Mouse (Mus musculus) monocyte, adult 5-6 weeks (primary cell): ENCODE data around the gene Tbc1d25. TPM values are rescaled to one million over a fixed set of nuclear protein-coding genes. Genes with fewer than 3 reads are reported as not detected.
A peak's percentile ranks its signal among the peaks of the same experiment; 100 is the strongest.

Experiments used
- ATAC-seq: fragments of 153-309, 156-312 bp; replicated peaks from 2 replicates; pipeline ENCODE4 v1.8.0; 2017; ENCODE audit warnings: mild to moderate bottlenecking; ENCODE audit not compliant: low TSS enrichment, insufficient number of reproducible peaks, severe bottlenecking, poor library complexity, low FRiP score
- total RNA-seq: library from RNA; stranded (forward); fragments of 200-1000, 200-491, 200-594 nt; gene quantifications from 3 replicates; pipeline ENCODE4 v1.2.3, GENCODE M21; 2017

Tbc1d25 gene
- total RNA-seq, 1 experiment from 2014 or later, result 3.3 TPM

DNA sequence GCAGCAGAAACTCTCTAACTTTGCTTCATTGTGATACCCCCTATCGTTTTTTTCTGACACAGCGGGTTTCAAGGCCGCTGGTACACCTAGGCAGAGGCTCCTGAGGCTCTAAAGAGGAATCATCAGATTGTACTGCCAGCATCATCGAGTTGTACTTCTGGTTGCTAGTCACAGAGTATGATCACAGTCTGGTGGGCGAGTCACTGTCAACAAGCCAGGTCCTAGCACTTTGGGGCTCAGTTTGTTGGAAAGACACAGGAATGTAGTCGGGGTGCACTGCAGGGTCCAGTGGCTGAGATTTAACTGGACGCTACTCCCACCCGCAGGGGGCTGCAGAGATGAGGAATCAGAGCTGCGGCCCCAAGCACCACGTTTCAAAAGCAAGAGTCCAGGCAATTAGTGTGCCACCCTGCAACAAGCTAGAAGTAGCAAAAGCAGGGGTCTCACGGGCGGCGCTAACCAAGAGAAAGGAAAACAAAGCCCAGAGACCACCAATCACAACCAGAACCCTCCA is 16.2 kb upstream of the Tbc1d25 start:
- ATAC-seq, result no peak

DNA sequence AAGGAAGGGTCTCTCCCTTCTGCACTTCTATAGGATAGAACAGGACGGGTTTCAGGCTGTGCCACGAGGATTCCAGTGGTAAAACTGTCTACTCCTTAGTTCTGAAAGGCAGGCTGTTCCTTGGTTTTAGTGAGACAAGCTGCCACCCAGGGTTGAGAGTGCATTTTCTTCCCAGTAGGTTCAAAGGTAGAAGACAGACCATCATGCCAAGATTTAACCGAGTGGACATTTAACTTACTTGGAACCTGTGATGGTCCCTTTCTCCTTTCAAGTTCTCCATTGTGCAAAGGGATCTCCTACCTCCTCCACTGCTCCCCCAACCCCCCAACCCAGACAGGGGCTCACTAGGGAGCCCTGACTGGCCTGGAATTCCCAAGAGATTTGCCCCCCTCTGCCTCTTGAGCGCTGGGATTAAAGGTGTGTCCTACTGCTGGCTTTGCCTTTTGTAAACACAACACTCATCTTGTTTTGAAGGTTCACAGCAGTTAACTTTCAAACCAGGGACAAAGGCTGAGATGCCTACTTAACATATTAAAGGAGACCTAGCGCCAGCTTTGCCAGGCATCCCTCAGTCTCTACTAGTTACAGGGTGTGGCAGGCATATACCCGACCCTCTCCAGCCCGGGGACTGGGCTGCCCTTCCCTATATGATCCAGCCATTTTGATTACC is 7.0 kb upstream of the Tbc1d25 start:
- no peak for ATAC-seq

DNA sequence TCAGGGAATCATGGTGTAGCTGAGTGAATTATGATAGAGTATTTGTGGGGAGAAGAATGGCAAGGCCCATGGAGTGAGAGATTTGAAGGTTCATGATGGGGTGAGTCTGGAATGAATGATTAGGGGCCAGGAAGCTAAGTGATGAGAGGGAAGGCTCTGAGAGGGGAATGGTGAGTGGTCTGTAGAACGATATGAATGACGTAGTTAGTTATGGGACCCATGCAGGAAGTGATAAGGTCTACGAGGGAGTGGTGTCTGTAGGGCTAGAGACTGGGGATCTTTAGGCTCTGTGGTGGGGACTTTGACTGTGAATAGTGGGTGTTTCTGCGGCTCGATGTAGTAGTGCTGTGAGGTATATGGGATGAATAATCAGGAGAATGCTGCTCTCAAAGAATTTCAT is 3.7 kb upstream of the Tbc1d25 start:
- ATAC-seq, result no peak

DNA sequence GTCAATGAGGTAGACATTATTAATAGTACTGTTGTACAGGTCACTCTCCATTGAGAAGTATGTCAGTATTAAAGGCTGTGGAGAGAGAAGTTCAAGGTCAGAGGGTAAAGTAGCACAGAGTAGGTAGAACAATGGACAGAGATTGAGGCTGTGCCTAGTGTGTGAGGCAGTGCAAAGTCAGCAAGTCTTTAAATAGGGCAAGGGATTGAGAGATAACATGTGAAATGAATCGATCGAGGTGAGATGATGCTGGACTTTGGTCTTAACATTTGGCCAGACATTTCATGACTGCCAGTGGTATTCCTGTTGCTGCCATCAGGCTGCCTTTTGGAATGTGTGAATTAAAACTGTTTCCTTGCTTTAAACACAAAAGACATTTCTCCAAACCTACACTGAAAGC is 2.9 kb upstream of the Tbc1d25 start:
- ATAC-seq, result no peak

DNA sequence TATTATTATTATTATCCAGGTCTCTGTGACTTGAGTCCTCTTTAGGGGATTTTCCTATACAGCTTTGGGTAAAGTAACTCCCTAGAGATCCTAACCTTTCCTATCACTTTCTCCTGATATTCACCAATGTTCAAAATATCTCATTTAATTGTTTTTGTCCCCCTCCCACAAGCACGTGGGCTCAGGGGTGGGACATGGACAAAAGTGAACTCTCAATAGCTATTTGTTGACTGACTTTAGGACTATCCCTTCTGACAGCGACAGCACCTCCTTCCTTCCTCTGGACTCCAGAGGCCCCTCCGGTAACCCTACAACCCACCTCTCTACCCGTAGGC is 845 bp downstream of the Tbc1d25 start:
- ATAC-seq, result no peak

DNA sequence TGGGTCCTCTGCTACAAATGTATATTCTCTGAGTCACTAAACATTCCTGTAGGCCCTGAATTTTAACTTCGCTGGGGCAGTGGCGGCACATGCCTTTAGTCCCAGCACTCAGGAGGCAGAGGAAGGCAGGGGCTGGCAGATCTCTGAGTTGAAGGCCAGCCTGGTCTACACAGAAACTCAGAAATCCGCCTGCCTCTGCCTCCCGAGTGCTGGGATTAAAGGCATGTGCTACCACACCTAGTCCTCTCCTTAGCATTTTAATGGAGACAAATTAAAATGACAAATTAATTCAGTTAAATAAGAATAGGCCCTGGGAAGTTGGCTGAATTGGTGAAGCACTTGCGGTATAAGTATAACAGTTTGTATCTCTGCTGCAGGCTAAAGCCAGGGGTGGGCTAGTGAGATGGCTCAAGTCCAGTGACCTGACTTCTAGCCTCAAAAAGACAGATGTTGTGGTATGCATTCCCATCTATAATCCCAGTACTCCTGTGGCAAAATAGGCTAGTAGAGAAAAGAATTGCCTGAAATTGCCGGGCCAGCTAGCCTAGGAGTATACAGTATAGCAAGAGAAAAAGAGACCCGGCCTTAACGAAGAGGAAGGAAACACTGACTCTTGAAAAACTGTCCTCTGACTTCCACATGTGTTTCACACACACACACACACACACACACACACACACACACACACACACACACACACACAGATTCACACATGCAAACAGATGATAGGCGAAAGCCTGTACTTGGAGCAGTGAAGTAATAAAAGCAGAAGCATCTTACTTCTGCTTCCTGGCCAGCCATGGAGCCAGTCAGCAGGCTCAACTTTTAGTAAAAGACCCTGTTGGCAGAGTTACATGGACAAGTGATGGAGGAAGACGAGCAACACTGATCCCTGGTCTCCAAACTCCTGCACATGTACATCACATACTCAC is 8.0 kb downstream of the Tbc1d25 start:
- ATAC-seq, result peak; percentile 53; the same call in 1 of the 2 replicates

DNA sequence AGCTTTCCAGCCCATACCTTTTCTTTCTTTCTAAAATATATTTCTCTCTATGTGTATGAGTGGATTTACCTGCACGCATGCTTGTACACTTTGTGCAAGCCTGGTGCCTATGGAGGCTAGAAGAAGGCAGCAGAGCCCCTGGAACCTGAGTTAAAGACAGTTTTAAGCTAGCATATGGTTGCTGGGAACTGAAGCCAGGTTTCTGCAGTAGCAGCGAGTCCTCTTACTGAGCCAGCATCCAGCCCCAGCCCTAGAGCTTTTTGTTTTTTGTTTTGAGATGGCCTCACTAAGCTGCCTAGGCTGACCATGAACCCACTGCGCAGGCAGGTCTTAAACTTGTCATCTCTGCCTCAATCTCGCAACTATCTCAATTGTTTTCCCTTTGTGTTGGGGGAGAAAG is 11.5 kb downstream of the Tbc1d25 start:
- no peak for ATAC-seq

DNA sequence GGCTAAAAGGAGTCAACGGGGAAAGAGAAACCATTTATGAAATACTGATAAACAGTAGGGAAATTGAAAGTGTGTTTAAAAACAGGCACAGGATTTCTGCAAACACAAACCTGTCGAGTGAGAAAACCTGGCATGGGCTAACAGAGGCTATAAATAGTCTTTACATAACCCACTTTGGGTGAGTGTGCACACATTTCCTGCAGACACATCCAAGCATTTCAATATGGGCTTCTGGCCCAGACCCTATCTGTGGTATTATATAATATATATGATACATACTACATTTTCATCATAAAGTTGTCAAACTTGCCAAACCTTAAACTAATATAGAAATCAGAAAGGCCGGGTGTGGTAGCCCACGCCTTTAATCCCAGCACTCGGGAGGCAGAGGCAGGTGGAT is 12.9 kb downstream of the Tbc1d25 start:
- ATAC-seq, result no peak

DNA sequence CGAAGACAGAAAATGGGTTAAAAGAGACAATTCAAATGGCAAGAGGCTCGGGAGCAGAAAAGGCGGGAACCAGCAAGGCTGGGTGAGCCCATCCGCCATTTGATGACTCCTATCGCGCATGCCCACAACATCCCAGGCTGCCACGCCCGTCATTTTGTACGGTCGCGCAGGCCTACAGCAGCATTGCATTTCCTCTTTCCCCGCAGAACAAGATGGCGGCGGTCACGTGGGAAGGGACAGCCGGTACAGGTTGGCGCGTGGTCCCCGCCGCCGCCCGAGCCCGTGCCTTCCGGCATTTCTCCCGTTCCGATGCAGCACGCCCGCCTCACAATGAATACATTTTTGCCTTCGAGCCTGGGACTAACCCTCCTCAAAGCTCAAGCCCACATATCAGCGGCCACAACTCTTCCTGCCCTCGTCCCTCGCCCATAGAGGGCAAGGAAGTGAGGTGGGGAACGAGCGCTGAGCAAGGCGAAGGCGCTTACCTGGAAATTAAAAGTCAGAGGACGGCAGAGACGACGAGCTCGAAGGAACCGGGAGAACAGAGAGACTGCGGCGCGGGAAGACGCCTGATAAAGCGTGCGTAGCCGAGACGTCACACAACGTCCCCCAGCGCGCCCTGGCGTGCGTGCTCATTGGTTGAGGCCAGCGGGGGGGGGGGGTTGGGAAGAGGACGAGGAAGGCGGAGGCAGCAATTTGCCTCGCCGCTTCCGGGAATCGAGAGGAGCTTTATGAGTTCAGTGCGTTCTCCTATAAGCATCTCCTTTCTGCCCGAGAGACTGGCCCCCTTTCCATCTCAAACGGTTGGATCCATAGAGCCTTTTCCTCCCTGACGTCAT is 30.6 kb downstream of the Tbc1d25 start, which contains the start of gene Rbm3:
Gene Rbm3, minus strand, starts transcription at position 728 of the 839 bp plus-strand sequence.
- peak; percentile 89 for ATAC-seq

DNA sequence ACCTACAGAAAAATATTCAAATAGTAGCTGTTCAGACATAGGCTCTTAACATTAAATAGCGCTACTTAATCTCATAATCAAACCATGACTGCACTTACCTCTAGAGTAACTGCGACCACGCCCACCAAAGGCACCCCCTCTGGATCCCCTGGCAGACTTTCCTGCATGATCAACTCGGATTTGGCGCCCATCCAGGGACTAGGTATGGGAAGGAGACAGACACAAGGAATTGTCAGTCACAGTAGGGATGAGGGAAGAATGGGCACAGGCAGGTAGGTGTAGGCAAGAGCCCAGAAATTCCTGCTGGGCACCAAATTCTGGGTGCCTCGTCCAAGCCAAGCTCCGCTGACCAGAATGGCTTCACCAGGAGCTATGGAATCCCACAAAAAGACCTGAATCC is 32.2 kb downstream of the Tbc1d25 start:
- ATAC-seq, result no peak

DNA sequence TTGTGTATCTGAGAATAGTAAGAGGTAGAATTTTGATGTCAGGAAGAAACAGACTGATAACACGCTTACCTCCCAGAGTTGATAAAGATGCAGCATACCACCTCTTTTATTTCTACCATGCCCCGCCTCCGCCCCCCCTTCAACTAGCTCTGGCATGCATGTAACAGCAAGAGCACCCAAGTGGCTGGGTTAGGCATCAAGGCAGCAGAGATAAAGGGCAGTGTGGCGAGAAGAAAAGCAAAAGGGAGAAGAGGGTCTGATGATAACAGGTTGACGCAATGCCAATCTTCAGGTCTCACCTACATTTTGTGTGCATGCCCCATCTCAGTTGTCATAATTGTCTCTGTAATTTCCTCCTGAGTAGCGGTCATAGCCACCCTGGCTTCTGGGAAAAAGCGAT is 33.0 kb downstream of the Tbc1d25 start:
- no peak for ATAC-seq

DNA sequence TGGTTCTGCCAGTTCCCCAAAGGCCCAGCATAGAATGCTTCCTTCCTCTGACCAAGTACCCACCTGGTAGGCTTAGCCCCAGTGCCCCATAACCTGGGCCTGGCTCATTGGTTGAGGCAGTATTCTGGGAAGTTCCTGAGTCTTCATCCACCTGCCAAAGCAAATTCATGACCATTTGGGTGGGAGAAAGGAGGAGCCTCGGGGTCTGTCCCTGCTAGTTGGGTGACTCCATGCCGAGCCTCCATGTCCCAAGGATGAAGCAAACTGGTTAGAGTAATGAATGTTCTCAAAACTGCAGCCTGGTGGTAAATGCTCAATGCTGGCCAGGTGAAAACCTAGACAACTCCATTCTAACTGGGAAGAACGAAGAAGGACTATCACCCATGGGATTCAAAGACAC is 34.9 kb downstream of the Tbc1d25 start:
- no peak for ATAC-seq

DNA sequence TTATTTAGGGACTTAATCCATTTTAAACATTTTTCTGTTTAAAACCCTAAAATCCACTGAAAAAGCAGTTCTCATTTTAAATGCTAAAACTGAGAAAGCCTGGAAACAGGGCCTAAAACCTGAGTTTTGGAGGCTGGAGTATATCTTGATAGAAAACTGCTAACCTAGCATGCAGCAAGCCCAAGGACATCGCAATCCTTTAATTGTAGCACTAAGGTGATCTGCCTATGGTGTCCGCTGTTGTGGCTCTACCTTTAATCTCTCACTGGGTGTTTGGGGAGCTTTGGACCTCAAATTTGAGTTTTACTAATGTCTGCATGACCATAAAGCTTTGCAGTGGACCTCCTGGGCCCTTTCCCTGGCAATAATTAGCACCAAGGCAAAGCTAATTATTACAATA is 35.5 kb downstream of the Tbc1d25 start:
- ATAC-seq, result no peak

DNA sequence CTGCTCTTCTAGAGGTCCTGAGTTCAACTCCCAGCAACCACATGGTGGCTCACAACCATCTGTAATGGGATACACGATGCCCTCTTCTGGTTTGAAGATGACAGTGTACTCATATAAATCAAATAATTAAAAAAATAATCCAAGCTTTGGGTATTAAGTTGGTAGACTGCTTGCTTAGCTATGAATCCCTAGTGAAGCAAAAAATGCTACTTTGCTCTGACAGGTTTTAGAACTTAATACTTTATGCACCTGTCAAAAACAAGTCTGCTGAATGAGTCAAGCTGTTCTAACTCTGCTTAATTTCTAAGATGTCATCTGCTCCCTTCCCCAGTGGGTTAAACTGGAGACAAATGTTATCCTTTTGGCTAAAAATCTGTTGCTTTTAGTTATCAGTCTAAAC is 36.5 kb downstream of the Tbc1d25 start:
- no peak for ATAC-seq

DNA sequence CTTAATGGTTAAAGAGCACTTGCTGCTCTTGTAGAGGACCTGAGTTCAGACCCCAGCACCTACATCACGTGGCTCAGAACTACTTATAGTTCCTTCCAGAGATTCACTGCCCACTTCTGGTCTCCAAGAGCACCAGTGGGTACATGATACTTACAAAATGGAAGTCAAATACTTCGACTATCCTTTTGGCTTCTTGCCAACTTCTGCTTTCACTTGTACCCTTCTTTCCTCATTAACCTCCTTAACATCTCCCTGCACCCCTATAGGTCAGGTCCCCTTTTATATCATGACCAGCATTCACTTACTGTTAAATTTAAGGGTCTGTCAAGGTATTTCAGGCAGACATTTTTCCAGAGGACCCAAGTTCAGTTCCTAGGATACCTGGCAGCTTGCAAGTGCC is 40.1 kb downstream of the Tbc1d25 start:
- no peak for ATAC-seq

DNA sequence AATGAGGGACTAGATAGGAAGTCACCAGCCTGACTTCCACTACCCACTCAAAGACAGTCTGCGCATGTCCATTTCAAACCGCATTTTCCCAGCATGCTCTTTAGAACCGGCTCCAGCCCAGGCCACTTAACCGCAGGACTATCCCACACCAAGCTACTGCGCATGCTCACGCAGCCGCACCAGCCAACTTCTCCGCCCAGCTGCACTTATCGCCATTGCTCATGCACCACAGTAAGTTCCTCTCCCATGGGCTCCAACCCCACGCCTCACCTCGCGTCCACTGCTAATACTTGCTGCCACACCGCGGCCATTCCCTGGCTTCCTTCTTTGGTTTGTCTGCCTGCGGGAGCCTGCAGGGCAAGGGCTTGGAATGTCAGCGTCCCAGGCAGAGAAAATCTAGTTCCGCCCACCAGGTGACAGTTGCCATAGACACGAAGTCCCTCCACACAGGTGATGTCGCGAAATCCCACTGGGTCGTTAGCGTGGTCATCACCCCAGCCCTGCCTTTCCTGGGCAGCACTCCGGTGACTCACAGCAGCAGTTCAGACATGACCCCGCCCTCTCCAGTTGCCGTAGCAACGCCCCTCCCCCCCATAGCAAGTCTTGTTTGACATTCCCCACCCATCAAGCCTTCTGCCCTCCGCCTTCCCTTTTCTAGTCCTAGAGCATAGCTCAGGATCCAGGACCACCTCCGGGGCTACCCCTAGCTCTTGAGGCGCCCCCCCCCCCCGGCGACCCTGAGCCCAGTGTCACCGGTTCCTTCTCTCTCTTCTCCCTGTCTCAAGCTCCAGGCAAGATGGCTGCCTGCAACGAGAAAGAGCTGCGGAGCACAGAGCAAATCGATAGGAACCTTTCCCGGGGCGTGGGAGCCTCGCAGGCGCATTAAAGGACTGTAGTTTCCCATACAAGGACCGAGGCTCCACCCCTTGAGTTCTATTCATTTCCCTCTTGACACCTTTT is 43.7 kb downstream of the Tbc1d25 start, which contains the start of gene Wdr13:
Gene Wdr13, minus strand, starts transcription at position 876 of the 960 bp plus-strand sequence.
- peak; percentile 93 for ATAC-seq

DNA sequence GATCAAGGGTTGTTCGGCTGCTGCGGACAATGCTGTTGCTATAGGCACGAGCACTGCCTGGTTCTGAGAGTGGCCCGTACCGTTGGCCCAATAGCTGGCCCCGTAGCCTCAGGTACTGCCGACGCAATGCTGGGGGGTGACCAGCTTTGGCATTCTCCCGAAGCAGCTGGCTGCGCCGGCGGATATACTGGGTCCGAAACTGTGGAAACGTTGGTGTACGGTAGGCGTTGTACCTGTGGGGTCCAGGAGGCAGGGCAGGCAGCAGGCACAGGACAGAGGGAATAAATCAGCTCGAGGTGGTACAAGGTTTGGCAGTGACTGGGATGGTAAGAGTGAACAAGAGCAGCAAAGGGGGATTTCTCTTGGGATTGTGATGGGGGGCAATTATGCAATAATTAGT is 44.6 kb downstream of the Tbc1d25 start:
- ATAC-seq, result no peak

DNA sequence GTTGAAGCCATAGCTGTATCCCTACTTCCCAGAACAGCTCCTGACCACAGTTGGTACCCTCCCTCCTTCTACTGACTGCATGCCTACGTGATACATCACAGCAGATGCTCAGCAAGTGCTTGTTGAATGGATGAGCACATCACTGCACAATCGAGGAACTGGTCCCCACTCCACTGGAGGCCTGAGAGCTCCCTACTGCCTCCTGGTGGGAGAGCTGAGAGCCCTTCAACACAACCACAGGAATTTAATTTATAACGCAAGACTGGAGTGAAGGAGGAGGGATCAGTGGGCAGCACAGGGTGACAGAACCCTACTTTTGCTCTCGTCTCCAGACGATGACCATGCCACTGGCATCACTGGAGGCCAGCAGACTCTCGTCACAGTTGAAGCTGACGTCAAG is 50.7 kb downstream of the Tbc1d25 start:
- 0 out of 2 replicates have a peak, but pooled peaks have one; percentile 31 for ATAC-seq
